Mouse (Mus musculus): ENCODE data around the gene Pip5kl1. TPM values are rescaled to one million over a fixed set of nuclear protein-coding genes. Genes with fewer than 3 reads are reported as not detected.

Pip5kl1 gene
- polyA plus RNA-seq, 1 experiment from 2014 or later: not detected

DNA sequence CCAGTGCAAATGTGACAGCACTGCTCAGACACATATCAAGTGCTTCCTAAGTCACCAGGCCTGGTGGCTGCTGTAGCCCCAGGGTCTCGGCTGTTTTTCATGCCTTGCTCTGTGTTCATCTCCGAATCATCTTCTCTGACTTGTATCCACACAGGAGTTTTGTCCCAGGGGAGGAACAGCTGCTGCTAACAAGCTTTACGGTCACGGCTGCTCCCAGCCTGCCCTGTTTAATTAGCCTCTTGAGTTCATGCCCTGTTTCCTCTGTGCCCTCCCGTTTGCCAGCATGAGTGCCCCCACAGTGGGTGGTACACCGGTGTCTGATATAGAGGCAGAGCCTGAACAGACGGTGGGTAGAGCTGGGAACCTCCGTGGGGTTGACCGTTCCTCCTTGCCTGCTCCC lies 43.5 kb downstream of the Pip5kl1 start:
- Histone ChIP-seq H3K4me2 (no peak overlapping the region), H3K36me3 (replicated peaks) (peaks cover 50% of the 10 kb centered on the region), H3K4me3 (replicated peaks) (no peak overlapping the region), H3K9me3 (replicated peaks) (no peaks in the 10 kb centered on the region), H3K4me1 (replicated peaks) (peaks cover 27% of the 10 kb centered on the region), H3K9ac (no peak overlapping the region), H3K27me3 (no peaks in the 10 kb centered on the region), H3K27ac (replicated peaks) (no peak overlapping the region)
- ATAC-seq (ENCODE audit: insufficient read depth): no peak
- WGBS (ENCODE audit: insufficient replicate concordance): 84% methylated on average over 9 of the region's 9 CpGs

DNA sequence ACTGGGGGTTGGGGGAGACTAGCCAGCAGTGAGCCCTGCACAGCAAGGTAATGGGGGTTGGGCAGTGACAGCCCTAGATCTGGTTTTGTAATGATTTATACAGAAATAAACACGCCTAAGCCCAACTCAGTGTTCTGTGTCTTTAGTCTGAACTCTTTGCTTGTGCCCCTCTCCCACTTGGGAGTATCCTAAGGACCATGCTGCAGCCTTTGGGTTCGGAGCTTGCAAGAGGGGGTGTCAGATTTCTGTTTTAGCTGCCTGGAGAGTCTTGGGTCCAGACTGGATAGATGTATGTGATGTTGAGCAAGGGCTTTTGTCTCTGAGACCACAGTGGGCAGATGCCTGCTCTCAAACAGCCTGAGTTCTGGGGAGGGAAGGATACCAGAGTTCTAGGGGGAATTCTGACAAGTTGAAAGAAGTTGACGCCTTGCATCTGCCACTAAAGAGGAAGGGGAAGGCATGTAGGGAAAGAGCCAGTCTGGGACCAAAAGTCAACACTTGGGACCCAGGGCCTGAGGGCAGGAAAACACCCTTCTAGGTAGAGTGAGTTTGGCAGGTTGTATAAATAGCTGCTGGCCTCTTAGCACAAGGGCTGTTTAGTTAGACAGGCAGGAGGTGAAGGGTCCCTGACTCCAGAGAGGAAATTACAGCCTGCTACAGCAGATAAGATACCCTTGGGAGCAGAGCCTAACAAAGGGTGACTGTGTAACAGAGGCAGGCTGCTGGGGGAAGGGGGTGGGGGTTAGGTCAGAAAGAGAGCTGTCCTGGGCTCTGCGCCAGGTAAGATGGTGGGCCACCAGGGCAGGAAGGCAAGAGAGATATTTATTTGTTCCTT lies 46.3 kb downstream of the Pip5kl1 start:
- Histone ChIP-seq H3K4me2 (no peak overlapping the region), H3K4me3 (replicated peaks) (no peak overlapping the region), H3K36me3 (replicated peaks) (peaks cover 31% of the 10 kb centered on the region), H3K4me1 (replicated peaks) (peaks cover 46% of the 10 kb centered on the region), H3K27ac (replicated peaks) (peak overlapping the region; percentile 29; the same call in 1 of the 2 replicates), H3K27me3 (no peaks in the 10 kb centered on the region), H3K9me3 (replicated peaks) (no peaks in the 10 kb centered on the region), H3K9ac (no peak overlapping the region)
- ATAC-seq (ENCODE audit: insufficient read depth): peak; percentile 54
- 40% methylated on average over 4 of the region's 4 CpGs for WGBS (ENCODE audit: insufficient replicate concordance)

DNA sequence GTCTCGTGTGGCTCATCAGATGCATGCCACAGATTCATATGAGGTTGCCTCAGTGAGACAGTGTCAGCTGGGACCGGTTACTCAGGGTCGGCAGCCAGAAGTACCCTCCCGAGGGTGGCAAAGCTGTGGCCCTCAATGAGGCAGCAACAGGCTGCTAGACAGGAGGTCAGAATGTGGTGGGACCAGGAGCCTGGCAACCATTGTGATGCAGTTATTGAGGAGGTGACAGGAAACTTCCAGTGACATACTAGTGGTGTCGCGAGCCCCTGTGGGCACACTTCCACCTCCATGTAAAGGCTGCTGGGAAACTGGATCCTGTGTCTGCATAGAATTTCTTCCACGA lies 46.9 kb downstream of the Pip5kl1 start, which contains the start of gene Ak1:
Gene Ak1, plus strand, starts transcription at position 242 of the 343 bp plus-strand sequence.
- H3K27me3 ChIP-seq: no peaks in the 10 kb centered on the region
- peaks cover 26% of the 10 kb centered on the region for H3K36me3 ChIP-seq (replicated peaks)
- 35% methylated on average over 7 of the region's 7 CpGs for WGBS (ENCODE audit: insufficient replicate concordance)
- no peak within 1 kb of the TSS for H3K9ac ChIP-seq
- peak within 1 kb of the TSS; percentile 29 for H3K27ac ChIP-seq (replicated peaks)
- ATAC-seq (ENCODE audit: insufficient read depth): no peak
- no peak within 1 kb of the TSS for H3K4me3 ChIP-seq (replicated peaks)
- no peaks in the 10 kb centered on the region for H3K9me3 ChIP-seq (replicated peaks)
- H3K4me1 ChIP-seq (replicated peaks): peaks cover 52% of the 10 kb centered on the region
- H3K4me2 ChIP-seq: no peak within 1 kb of the TSS

DNA sequence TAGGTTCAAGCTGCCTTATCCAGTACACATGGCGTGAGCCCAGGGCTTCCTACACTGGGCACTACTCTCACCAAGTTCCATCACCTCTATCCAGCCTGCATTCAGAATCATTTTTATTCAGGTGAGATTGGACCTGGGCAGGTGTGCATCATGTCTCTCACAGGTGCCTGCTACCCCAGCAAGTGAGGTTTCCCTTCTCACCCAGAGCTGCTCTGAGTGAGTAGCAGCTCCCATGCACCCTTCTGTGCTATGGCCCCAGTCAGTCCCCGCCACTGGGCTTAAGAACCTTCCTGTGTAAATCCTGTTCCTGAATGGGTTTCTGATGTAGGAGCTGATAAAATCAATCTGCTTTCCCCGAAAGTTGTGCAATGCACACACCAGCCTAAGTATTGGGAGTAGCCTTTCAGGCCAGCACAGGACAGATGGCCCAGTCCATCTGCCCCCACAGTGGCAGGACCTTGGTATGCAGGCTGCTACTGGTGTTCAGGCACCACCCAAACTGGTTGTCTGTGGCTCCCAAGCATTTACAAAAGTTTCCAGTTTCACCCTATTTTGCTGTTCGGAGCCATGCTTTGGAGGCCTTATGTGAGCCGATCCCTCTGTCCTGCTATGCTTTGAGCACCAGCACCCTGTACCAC lies 49.6 kb downstream of the Pip5kl1 start:
- Histone ChIP-seq H3K9me3 (replicated peaks) (no peaks in the 10 kb centered on the region), H3K27ac (replicated peaks) (no peak overlapping the region), H3K9ac (no peak overlapping the region), H3K4me1 (replicated peaks) (peaks cover 58% of the 10 kb centered on the region), H3K36me3 (replicated peaks) (peaks cover 2% of the 10 kb centered on the region), H3K27me3 (no peaks in the 10 kb centered on the region), H3K4me2 (no peak overlapping the region), H3K4me3 (replicated peaks) (no peak overlapping the region)
- ATAC-seq (ENCODE audit: insufficient read depth): no peak
- 59% methylated on average over 5 of the region's 5 CpGs for WGBS (ENCODE audit: insufficient replicate concordance)

GRCm38 (mm10) chr2:32625212-32625872 lies 50.7 kb downstream of the Pip5kl1 start:
- no peak overlapping the region for H3K27ac ChIP-seq (replicated peaks)
- H3K27me3 ChIP-seq: no peaks in the 10 kb centered on the region
- peak overlapping the region; percentile 56 for H3K4me2 ChIP-seq
- H3K9ac ChIP-seq: no peak overlapping the region
- H3K9me3 ChIP-seq (replicated peaks): no peaks in the 10 kb centered on the region
- peak overlapping the region; percentile 24 for H3K4me3 ChIP-seq (replicated peaks)
- H3K36me3 ChIP-seq (replicated peaks): no peaks in the 10 kb centered on the region
- peaks cover 47% of the 10 kb centered on the region for H3K4me1 ChIP-seq (replicated peaks)
- 8% methylated on average over 13 of the region's 13 CpGs for WGBS (ENCODE audit: insufficient replicate concordance)
- 0 out of 2 replicates have a peak, but pooled peaks have one; percentile 7 for ATAC-seq (ENCODE audit: insufficient read depth)

DNA sequence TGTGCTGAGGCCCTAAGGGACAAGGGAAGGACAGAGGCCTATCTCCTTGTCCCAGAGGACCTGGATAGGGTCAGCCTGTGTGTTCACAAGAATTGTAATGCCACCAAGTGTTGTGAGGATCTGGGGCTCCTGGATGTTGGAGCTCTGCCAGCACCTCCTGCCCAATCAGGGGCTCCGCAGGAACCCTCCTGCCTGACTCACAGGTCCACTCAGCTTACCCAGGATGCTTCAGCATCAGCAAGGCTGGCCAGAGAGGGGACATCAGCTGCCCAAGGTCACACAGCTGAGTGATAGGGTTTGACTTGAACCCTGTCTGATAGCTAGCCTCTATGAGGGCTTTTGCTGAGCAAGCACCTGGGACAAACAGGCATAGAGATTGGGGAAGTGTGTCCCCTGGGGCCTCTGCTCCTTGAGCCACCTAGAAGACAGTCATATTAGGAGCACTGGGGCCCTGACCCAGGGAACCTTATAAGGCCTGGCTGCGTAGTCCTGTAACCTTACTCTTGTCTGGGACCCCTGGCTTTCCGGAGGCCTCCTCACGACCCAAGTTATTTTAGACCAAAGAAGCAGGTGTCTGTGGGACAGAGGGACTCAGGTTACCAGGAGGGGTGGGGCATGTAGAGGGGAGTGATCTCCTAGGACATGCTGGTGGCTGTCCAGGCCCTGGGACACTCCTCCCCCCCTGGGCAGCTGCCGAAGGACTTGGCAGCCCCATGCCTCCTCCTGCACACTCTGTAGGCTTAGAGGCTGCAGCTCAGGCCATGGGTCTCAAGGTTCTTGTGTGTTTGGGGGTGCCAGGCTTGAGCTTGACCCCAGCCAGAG lies 51.5 kb downstream of the Pip5kl1 start:
- Histone ChIP-seq H3K36me3 (replicated peaks) (no peaks in the 10 kb centered on the region), H3K9ac (no peak overlapping the region), H3K4me2 (no peak overlapping the region), H3K9me3 (replicated peaks) (no peaks in the 10 kb centered on the region), H3K4me1 (replicated peaks) (peaks cover 40% of the 10 kb centered on the region), H3K27me3 (no peaks in the 10 kb centered on the region), H3K27ac (replicated peaks) (no peak overlapping the region), H3K4me3 (replicated peaks) (no peak overlapping the region)
- 62% methylated on average over 5 of the region's 5 CpGs for WGBS (ENCODE audit: insufficient replicate concordance)
- ATAC-seq (ENCODE audit: insufficient read depth): 0 out of 2 replicates have a peak, but pooled peaks have one; percentile 4

GRCm38 (mm10) chr2:32627266-32628043 lies 52.9 kb downstream of the Pip5kl1 start:
- Histone ChIP-seq H3K9ac (no peak overlapping the region), H3K27ac (replicated peaks) (no peak overlapping the region), H3K4me2 (no peak overlapping the region), H3K4me1 (replicated peaks) (peaks cover 33% of the 10 kb centered on the region), H3K9me3 (replicated peaks) (no peaks in the 10 kb centered on the region), H3K4me3 (replicated peaks) (no peak overlapping the region), H3K36me3 (replicated peaks) (no peaks in the 10 kb centered on the region), H3K27me3 (no peaks in the 10 kb centered on the region)
- no peak for ATAC-seq (ENCODE audit: insufficient read depth)
- 75% methylated on average over 20 of the region's 20 CpGs for WGBS (ENCODE audit: insufficient replicate concordance)

- no peak for ATAC-seq (ENCODE audit: insufficient read depth)
- WGBS (ENCODE audit: insufficient replicate concordance): 49% methylated on average over 4 of the region's 4 CpGs
Measured at GRCm38 (mm10) chr2:32628044-32628550, 53.5 kb downstream of the Pip5kl1 start.

DNA sequence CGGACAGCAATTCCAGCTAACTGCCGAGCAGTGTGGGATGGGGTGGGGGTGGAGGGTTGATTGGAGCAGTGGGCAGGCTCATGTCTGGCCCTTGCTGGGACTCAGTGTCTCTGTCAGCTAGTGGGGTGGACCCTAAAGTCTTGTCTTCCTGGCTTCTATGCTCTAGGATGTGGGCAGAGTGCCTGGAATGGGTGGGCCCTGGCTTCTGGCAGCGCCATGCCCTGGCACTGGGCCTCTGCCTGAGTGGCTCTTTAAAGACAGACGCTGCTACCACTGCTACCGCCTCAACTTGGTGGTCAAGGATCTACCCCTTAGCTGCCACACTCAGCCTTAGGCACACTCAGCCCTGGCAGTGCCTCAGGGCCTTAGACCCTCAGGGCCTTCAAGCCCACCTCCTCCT lies 54.1 kb downstream of the Pip5kl1 start:
- H3K27me3 ChIP-seq: no peaks in the 10 kb centered on the region
- no peak for ATAC-seq (ENCODE audit: insufficient read depth)
- WGBS (ENCODE audit: insufficient replicate concordance): 70% methylated on average over 5 of the region's 5 CpGs
- no peak overlapping the region for H3K9ac ChIP-seq
- H3K4me3 ChIP-seq (replicated peaks): no peak overlapping the region
- no peak overlapping the region for H3K27ac ChIP-seq (replicated peaks)
- no peaks in the 10 kb centered on the region for H3K36me3 ChIP-seq (replicated peaks)
- peaks cover 33% of the 10 kb centered on the region for H3K4me1 ChIP-seq (replicated peaks)
- no peaks in the 10 kb centered on the region for H3K9me3 ChIP-seq (replicated peaks)
- H3K4me2 ChIP-seq: no peak overlapping the region

More at GRCm38 (mm10) chr2:32628044-32628550, 53.5 kb downstream of the Pip5kl1 start:
- Histone ChIP-seq H3K36me3 (replicated peaks) (no peaks in the 10 kb centered on the region), H3K27ac (replicated peaks) (no peak overlapping the region), H3K9me3 (replicated peaks) (no peaks in the 10 kb centered on the region), H3K9ac (no peak overlapping the region), H3K4me2 (no peak overlapping the region), H3K27me3 (no peaks in the 10 kb centered on the region), H3K4me3 (replicated peaks) (no peak overlapping the region), H3K4me1 (replicated peaks) (peaks cover 33% of the 10 kb centered on the region)
